Mouse (Mus musculus) myocyte (in vitro differentiated cells): ENCODE measurements around the gene Itsn1.

Experiments used
- MAX ChIP-seq: IDR thresholded peaks from one replicate; pipeline ENCODE4 v1.6.1; 2011; ENCODE audit warnings: low read depth, mild to moderate bottlenecking, control low read depth
- MYOD1 ChIP-seq, 3 experiments: IDR thresholded peaks; one replicate each; pipeline ENCODE4 v1.6.1; 2011; ENCODE audit warnings: control low read depth in 2 of 3, low read depth in 2 of 3, mild to moderate bottlenecking in 2 of 3, moderate library complexity in 1 of 3; ENCODE audit not compliant: insufficient read length in 2 of 3, control insufficient read depth in 1 of 3
- POLR2A ChIP-seq: IDR thresholded peaks from one replicate; pipeline ENCODE4 v1.6.1; 2011; ENCODE audit warnings: low read depth, mild to moderate bottlenecking, control low read depth, moderate library complexity; ENCODE audit not compliant: insufficient read length
- TCF12 ChIP-seq: IDR thresholded peaks from one replicate; pipeline ENCODE4 v1.6.1; 2011; ENCODE audit warnings: mild to moderate bottlenecking, control low read depth; ENCODE audit not compliant: poor library complexity, insufficient read depth, severe bottlenecking

DNA sequence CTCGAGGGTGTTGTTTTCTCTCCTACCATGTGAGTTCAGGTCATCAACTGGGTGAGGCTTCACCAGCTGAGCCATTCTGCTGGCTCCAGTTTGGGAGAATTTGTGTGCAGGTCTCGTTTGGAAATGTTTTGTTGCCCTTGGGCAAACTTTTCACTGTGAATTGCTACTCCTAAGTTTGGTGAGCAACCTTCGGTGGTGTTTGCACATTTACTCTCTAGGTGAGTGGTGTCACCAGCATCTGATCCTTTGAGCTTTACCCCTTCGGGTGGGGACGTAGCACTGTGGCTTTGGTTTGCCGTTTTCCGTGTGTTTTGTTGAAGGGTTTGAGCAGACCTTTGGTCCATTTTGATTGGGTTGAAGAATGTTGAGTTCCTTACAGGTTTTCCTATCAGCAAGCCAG lies 93.2 kb downstream of the Itsn1 start:
- no peak for TF ChIP-seq POLR2A
- no peak for TF ChIP-seq MYOD1 (IDR thresholded peaks at IDR 0.05; ENCODE audit: control insufficient read depth in 1 of 3, insufficient read length in 2 of 3, low read depth in 2 of 3)
- TF ChIP-seq TCF12 = no peak
- TF ChIP-seq MAX = no peak
